Mouse (Mus musculus): ENCODE results near the gene Pcdh17.

Gene Pcdh17

DNA sequence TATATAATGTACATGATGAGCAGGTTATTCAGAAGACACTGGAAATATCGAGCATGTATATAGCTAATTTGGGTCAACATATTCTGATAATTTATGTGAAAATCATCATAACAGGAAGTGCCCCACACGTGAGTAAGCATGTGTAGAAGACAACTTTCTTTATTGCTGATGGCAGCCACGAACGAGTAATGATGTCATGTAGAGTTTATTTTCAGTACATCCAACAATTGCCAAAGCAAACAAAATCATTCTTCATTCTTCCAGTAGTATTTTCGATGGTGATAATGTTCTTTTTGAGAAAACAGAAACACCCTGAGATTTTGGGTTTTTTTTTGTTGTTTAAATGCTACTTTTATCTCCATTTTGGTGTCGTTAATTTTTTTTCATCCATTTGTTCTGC lies 37.2 kb downstream of the Pcdh17 start:
- DNase-seq = no peak

DNA sequence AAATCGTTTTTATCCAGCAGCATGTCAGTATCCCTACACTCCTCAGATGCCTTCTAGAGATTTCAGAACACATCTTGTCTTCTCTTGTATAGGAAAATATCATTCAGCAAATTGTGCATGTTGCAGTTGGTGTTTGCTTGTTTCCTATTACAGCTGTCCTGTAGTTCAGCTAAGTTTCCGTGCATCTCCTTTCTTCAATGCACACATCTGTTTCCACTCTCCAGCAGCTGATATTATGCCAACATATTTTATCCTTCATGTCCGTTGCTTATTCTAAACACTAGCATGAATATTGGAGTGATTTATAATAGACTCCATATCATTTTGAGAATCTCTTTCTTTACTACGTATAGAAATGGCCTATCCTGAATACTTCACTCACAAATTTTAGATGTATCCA lies 41.0 kb downstream of the Pcdh17 start:
- no peak for DNase-seq

DNA sequence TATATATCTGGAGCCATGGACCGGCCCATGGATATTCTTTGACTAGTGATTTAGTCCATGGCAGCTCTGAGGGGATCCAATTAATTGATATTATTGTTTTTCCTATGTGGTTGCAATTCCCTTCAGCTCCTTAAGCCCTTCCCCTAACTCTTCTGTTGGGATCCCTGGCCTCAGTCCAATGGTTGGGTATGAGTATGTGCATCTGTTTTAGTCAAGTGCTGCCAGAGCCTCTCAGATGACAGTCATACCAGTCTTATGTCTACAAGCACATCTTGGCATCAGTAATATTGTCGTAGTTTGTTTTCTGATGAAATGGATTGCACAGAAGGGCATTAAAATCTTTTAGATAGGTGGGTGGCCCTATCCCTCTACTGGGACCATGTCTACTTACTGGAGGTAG lies 67.6 kb downstream of the Pcdh17 start:
- DNase-seq = no peak

DNA sequence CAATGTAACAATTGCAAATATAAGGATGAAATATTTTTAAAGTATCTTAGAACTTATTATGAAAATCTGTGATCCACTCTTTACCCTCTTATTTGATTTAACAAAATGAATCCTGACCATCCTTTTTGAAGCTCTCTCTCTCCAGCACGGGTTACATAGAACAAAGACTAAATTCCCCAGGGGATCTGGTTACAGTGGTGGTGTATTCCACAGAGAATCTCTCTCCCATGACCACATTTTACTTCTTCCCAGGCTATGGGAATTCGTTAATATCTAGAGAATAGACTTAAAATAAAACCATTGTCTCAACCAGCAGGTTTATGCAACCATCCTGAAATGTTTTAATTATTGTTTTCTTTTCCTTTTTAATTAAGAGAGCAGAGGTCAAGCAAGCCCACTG lies 89.0 kb downstream of the Pcdh17 start:
- DNase-seq = no peak

DNA sequence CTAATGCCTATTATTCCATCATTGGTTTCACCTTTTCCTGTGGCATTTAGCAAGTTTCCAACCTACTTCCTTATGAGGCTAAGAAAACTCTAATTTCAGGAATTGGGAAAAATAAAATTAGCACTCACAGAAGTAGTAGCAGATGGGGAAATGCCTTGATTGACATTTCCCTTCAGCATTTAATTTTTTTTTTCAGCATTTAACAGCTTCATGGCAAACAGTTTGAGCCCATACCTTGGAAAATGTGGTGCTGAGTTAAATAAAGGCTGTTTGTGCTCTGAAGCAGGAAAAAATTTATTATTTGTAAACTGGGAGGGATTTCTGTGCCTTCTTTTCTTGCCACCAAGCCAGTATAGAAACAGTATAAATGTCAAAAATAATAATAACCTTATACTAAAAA lies 91.9 kb downstream of the Pcdh17 start:
- no peak for DNase-seq

DNA sequence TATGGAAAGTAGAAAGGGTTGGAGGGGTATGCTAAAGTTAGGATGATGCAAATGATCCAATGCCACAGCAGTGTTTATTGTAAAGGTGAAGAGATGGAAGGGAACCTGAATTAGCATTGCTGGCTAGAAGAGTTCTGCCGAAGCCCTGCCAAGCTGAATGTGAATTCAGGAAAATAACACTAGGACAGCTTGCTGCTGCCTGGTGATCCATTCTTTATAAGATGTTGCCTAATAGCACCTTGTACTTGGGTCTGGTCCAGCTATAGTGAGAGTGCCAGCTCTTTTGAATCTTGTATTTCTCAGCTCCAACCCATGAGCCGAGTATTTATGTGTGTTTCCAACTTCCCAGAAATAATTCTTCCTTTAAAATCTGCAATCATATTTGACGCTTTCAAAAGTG lies 98.5 kb downstream of the Pcdh17 start:
- DNase-seq = no peak

DNA sequence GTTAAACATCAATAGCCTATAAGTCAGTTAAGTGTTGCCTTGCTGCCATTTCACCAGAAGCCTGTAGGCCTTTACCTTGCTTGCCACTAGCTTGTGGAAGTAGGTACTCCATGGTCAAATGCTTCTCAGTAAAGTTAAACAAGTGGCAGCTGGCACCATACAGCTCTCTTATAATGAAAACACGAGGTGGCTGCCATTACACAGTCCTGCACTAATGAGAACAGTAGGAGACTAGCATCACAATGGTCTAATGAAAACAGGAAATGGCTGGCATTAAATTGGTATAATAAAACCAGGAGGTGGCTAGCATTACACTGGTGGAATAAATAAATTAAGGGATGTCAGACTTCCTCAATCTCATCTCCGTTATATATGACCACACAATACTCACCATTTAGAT lies 102.6 kb downstream of the Pcdh17 start:
- DNase-seq = no peak

DNA sequence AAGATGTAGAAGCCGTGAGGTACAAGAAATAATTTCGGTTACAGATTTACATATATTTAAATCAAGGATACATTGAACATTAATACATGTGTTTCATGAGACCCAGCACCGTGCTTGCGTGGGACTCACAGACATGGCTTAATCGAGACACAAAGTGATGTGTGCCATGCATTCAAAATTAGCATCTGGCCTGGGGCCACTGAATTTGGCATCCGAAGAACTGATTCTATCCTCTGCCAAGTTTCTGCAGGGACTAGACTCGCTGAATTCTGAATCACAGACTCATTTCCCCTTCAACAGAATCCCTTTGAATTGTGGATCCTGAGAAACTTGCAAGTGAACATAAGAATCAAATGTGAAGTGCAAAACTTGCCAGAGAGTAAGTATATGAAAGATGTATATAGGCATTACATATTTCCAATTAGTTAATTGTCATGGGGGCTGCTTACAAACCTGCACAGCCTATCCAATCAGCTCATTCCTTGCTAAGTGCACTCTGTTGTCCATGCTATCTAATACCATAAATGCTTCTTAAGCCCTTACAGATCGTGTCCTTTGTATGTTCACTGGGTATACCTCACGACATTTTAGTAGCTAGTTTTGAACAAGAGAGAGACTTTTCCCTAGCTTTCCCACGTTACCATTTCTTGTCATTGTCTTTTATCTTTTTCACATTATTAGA lies 104.3 kb downstream of the Pcdh17 start:
- no peak for DNase-seq

DNA sequence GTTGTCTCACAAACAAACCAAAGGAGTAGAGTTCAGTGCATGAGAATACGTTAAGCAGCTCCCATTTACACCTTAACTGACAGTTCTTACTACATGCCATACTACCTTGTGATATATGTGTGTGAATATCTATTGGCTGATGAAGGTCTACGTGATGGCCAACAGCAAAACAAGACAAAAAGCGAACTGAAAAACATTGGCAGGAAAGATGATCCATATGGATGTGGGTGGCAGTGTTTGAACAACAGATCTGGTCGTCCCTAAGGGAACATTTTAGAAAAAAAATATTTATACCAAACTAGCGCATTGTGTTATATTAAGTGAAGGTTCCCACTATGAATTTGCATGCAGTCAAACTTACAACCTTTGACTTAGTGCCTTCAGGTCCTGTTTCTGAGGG lies 108.2 kb downstream of the Pcdh17 start:
- no peak for DNase-seq

DNA sequence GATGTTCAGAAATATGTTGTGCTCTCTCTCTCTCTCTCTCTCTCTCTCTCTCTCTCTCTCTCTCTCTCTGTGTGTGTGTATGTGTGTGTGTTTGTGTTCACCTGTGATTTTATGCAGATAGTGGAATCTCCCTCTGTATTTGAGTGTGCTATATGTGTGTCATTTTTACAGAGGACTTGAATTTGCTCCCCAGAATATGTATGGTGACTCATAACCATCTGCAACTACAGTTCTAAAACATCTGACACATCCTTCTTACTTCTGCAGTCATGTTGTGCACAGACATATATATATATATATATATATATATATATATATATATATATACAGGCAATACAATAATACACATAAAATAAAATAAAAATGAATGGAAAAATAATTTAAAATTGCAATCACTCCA lies 127.7 kb downstream of the Pcdh17 start:
- no peak for DNase-seq

Measured in lung, postnatal 36 days (tissue).